Mouse (Mus musculus) mesoderm, embryonic 11.5 days (tissue): ENCODE measurements around the gene 1700021F05Rik.
A peak's percentile ranks its signal among the peaks of the same experiment; 100 is the strongest.

Source experiments
- DNase-seq: peaks from one replicate; pipeline ENCODE4 v3.0.0-alpha.2; 2012; ENCODE audit warnings: low read depth, low spot score

The 1700021F05Rik gene

GRCm38 (mm10) chr10:43540442-43541152 is at the start of gene 1700021F05Rik:
Gene 1700021F05Rik (minus strand): TSS chr10:43540994.
- peak; percentile 97 for DNase-seq

DNA sequence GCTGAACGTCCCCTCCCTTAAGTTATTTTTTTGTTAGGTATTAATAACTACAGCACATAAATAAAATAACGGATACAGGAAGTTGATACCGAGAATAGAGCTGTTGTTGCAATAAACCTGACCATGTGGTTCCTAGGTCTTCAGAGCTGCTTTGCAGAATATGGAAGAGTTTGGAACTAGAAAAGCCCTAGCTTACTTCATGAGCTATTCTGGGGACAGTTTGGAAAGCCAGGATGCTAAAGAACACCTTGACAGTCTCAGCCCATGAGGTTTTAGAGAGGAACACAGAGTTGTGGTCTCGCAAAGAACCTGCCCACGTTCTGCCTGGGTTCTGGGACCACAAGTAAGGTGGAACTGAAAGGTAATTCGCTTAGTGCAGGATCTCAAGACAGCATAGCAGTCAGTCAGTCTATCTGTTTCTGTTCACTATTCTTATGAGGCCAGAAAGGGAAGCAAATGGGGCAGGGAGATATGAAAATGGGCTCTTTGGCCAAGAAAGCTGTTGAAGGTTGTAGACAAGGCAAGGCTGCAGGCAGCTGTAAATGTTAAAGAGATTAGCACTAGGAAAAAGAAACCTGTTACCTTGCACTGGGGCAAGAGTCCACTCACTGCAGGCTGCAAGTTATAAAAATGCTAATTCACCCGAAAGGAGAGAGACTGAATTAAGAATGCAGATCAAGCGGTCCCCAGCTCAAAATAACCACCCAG is 47.8 kb upstream of the 1700021F05Rik start:
- no peak for DNase-seq

DNA sequence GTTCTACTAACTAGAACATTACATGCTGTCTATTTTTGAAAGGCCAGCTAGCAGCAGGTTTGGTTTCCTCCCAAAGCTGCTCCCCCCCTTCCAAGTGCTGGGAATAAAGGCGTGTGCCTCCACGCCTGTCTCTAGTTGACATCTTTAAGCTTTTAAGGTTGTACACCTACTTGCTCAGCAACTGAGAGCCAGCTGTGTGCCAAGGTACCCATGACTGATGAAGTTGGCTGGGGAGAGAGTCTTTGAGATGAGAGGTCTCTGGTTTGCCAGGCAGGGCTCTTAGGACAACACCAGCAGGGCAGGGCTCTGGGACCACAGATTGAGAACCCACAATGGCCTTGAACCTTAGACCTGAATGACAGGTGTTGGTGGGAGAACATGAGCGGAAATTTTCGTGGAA is 43.7 kb upstream of the 1700021F05Rik start:
- no peak for DNase-seq

DNA sequence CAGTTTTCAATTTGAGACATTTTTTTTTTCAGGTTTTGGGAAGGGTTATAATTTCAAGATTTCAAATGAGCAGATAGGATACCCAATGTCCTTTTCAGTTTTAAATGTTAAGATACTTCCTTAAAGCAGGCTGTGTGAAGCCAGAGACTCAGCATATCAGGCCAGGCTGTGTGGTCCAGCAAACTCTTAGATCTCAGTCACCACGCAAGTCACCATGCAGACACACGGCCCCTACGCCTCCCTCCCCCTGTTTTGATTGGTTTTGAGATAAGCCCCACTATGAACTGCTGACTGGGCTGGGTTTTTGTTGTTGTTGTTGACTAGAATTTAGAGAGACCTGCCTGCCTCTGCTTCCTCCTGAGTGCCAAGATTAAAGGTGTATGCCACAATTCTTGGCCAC is 40.5 kb upstream of the 1700021F05Rik start:
- no peak for DNase-seq

DNA sequence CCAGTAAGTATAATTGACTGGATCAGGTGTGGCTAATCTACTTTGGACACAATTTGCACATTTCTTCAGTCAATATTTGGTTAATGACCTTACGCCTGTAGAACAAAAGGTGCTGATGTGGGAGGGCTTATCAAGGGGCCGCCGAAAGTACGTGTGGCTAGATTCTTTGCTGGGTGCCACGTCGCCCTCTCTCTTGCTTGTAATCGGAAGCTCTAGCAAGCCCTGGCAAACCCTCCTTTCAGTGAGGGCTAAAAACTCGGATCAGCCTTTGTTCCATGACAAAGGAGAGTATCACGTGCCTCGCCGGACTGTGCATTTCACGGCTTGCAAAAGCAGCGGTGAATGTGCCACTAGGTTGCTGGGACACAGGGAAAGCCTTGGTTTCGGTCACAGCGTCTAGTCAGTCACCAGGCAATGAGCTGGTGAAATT is 39.9 kb upstream of the 1700021F05Rik start:
- peak; percentile 93 for DNase-seq

DNA sequence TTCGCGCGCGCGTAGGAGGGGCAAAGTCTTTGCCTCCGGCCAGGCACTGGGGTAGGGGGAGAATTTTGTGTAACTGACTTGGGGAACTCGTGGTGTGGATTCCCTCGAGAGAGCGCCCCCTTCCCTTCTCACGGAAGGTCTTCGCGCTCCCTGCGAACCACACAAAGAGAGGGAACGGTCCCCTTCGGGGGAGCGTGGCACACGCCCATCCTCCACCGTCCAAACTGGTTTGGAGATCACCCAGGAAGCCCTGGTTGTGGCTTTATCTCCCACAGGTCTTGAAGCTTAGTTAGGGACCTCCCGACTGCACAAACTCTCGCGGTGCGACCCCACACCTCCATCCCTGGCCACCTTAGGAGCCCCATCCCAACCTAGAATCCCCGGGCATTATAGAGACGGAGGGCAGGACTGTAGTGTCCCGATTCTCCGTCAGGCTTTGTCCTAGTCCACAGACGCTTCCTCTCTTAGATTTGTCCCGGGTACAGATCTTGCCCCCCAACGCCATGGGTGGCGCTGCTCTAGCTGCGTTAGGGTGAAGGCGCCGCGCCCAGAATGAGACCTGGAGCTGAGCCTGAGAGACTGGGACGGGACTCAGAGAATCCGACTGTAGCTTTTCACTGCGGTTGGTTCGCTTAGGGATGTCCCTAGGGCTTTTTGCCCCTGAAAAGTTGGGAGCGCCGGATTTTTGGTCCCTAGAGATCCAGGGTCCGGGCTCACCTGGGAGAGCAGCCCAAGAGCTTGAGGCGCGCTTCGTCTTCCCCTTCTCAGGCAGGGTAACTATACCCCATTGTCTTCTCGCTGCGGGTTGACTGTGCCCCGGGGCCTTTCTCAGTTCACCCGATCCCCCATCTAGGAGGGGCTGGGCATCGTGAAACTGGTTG is 38.8 kb upstream of the 1700021F05Rik start:
- peak; percentile 82 for DNase-seq

- peak; percentile 88 for DNase-seq
Measured at GRCm38 (mm10) chr10:43578754-43579380, 38.1 kb upstream of the 1700021F05Rik start.

DNA sequence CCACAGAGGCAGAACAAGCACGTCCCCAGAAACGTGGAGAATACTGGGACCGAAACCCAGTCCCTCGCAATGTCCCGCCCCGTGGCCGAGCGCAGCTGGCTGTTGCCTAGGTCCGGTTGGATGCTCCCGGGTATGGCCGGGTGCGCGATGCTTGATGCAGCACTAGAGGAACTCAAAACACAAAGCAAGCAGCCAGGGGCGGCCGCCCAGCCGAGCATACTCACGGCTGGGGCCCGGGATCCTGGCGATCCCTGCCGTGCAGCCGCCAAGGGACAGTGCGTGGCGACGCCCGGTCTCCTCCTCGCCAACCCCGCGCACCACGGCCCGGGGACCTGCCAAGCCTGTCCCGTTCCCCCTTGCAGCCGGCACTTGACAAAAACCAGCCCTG is 37.6 kb upstream of the 1700021F05Rik start:
- DNase-seq, result peak; percentile 80

- no peak for DNase-seq
Measured at GRCm38 (mm10) chr10:43577997-43578331, 37.2 kb upstream of the 1700021F05Rik start, which contains the start of gene Cd24a. Gene Cd24a (plus strand): TSS chr10:43578284.

DNA sequence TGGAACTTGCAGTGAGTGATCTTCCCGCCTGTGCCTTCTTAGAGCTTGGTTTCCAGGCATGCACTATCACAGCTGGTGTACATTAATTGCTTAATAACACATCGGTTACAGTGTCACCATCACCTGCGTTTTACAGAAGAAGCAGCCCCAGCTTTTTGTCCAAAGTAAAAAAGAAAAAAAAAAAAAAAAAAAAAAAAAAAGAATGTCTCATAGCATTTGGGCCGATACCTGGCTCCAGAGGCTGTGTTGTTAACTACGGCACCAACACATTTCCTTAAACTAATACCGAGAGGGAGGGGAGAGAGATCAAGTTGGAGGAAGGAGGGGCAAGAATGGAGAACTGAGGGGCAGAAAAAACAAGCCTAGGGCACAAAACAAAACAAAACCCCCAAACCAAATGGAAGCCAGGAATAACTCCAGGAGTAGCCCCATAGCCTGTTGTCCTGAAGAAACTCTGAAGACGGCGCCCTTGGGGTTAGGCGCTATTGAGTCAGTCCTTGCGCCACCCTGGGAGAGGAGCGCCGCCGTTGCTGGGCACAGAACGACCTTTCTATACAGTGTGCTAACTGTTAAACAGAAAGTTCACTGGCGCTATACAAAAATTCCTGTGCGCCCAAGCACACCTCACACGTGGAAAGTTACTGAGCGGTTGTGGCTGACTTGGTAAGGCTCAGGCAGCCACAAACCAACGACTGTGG is 36.7 kb upstream of the 1700021F05Rik start:
- DNase-seq, result peak; percentile 59

DNA sequence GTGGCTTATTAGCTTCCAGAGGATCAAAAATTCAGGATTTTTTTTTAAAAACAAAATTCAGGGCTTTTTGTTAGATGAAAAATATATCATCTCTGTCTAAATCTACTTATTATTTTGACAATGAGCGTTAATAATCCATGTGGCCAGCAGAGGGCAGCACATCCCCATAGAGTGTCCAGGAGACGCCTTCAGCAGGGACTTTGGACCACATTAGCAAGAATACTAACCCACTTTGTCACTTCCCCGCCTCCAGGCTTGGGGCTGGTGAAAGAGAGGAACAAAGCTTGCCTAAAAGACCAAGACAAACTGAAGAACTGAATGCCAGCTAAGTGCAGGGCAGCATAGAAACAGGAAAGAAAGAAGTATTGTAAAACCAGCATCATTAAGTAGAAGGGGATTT is 34.2 kb upstream of the 1700021F05Rik start:
- peak; percentile 86 for DNase-seq

- no peak for DNase-seq
Measured at GRCm38 (mm10) chr10:43574352-43574751, 33.6 kb upstream of the 1700021F05Rik start.

DNA sequence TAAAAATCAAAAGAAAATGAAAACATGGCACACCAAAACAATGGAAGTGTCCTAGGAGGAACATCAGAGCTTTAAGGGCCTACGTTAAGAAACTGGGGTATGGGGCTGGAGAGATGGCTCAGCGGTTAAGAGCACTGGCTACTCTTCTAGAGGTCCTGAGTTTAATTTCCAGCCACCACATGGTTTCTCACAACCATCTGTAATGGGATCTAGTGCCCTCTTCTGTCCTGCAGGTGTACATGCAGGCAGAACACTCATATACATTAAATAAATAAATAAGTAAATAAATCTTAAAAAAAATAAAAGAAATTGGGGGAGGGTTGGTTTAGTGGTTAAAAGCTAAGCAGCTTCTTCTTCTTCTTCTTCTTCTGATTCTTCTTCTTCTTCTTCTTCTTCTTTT is 20.5 kb upstream of the 1700021F05Rik start:
- no peak for DNase-seq

- DNase-seq, result no peak
Measured at GRCm38 (mm10) chr10:43560765-43561164, 20.0 kb upstream of the 1700021F05Rik start.

GRCm38 (mm10) chr10:43559313-43559712 is 18.5 kb upstream of the 1700021F05Rik start:
- DNase-seq, result no peak

DNA sequence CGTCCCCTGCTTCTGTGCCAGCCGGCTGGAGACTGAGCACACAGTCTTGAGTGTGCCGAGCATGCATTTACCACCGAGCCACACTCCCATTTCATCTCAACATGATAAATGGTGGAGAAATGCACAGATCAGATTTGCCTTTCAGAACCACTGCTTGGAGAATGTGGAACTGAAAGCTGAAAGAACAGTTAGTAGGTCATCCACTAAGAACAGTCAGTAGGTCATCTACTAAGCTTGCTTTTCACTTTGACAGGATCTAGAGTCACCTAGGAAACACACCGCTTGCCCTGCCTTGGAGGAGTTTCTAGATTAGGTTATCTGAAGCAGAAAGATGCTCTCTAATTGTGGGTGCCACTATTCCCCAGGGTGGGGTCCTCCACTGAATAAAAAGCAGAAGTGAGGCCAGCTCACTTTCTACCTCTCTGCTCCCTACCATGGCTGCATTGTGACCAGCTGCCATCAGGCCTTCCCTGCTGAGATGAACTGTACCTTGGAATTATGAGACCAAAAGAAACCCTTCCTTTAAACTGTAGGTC is 16.9 kb upstream of the 1700021F05Rik start:
- no peak for DNase-seq

- no peak for DNase-seq
Measured at GRCm38 (mm10) chr10:43551388-43551787, 10.6 kb upstream of the 1700021F05Rik start.

DNA sequence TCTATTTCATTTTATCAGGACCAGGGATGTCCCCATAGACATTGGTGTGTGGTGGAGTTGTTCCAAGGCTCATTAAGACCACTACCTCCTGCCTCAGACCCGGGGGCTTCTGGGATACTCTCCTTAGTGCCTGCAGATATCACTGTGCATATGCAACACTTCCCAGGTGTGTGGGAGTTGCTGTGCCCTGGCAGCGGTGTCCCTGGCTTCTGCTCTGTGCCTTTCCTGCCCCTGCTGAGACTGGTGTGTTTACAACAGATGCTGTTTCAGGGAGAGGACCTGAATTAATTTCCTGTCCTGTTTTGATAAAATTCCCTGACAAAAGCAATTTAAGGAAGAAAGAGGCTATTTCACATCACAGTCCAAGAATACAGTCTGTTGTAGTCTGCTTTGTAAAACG is 10.1 kb upstream of the 1700021F05Rik start:
- DNase-seq, result no peak

DNA sequence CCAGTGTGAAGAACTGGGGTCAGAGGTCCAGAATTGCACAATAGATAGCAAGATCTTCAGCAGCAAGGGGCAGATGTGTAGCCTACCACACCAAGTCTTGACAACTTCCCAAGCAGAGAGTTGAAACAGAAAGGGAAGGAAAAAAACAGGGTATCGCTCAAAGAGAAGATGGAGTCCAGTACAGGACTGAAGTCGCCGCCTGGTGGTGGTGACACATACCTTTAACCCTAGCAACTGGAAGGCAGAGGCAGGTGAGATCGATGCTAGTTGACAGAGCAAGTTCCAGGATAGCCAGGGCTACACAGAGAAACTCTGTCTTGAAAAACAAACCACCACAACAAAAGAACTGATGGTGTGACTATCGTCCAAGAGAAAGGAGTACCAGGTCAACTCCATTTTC is 8.6 kb upstream of the 1700021F05Rik start:
- no peak for DNase-seq

GRCm38 (mm10) chr10:43541153-43541544 is 355 bp upstream of the 1700021F05Rik start:
- no peak for DNase-seq
